Mouse (Mus musculus) heart, embryonic 14.5 days (tissue): ENCODE results near the gene Socs7. TPM values are rescaled to one million over a fixed set of nuclear protein-coding genes. Genes with fewer than 3 reads are reported as not detected.

Source experiments
- ATAC-seq: fragments of 200-750 bp; cut with Nextera tagmentation; 2 replicates; pipeline ENCODE4 v1.8.0; 2017; ENCODE audit warnings: low read depth, moderate TSS enrichment; ENCODE audit not compliant: insufficient number of reproducible peaks, insufficient read depth, low FRiP score
- H3K27ac ChIP-seq, 2 experiments: fragments of 200-500 bp in 1 of 2; fragments of 300-500 bp in 1 of 2; sonication (generic) in 1 of 2; replicated peaks in 1 of 2; 2 replicates each; pipeline ENCODE4 v1.5.1; 2012 to 2014; ENCODE audit warnings: low read depth in 2 of 2, low read length in 2 of 2, control low read depth in 1 of 2, mild to moderate bottlenecking in 1 of 2, mixed read lengths in 1 of 2; ENCODE audit not compliant: control insufficient read depth in 1 of 2, insufficient read depth in 1 of 2
- H3K27me3 ChIP-seq: fragments of 300-500 bp; sonication (generic); 2 replicates; pipeline ENCODE4 v1.6.1; 2014; ENCODE audit warnings: mild to moderate bottlenecking, low read length, control low read depth; ENCODE audit not compliant: control insufficient read depth, insufficient read depth
- H3K36me3 ChIP-seq: fragments of 300-500 bp; sonication (generic); 2 replicates; pipeline ENCODE4 v1.6.1; 2014; ENCODE audit warnings: mild to moderate bottlenecking, control low read depth, low read length, mixed read lengths; ENCODE audit not compliant: control insufficient read depth, insufficient read depth
- H3K4me1 ChIP-seq, 2 experiments: fragments of 200-500 bp in 1 of 2; fragments of 300-500 bp in 1 of 2; sonication (generic) in 1 of 2; 2 replicates each; pipeline ENCODE4 v1.6.1; 2012 to 2014; ENCODE audit warnings: low read length in 2 of 2, control low read depth in 1 of 2, mixed read lengths in 1 of 2; ENCODE audit not compliant: control insufficient read depth in 2 of 2, insufficient read depth in 2 of 2
- H3K4me2 ChIP-seq: fragments of 300-500 bp; sonication (generic); 2 replicates; pipeline ENCODE4 v1.6.1; 2014; ENCODE audit warnings: mild to moderate bottlenecking, low read length
- H3K4me3 ChIP-seq, 2 experiments: fragments of 200-500 bp in 1 of 2; fragments of 300-500 bp in 1 of 2; sonication (generic) in 1 of 2; 2 replicates each; pipeline ENCODE4 v1.5.1; 2012 to 2014; ENCODE audit warnings: low read length in 2 of 2, mild to moderate bottlenecking in 2 of 2, control low read depth in 1 of 2, low read depth in 1 of 2, moderate library complexity in 1 of 2; ENCODE audit not compliant: control insufficient read depth in 1 of 2, insufficient read depth in 1 of 2
- H3K9ac ChIP-seq: fragments of 300-500 bp; sonication (generic); 2 replicates; pipeline ENCODE4 v1.6.1; 2014; ENCODE audit warnings: mild to moderate bottlenecking, low read length
- H3K9me3 ChIP-seq: fragments of 300-500 bp; sonication (generic); 2 replicates; pipeline ENCODE4 v1.6.1; 2016; ENCODE audit warnings: low read length, control low read depth; ENCODE audit not compliant: control insufficient read depth
- WGBS: fragments of 180-500 bp; shearing (Covaris S2); extraction: QIAGEN DNeasy Blood & Tissue Kit; methylation state at CpG from one replicate; pipeline ENCODE4 v1.1.7; 2014; 5-methylcytosine and 5-hydroxymethylcytosine counted together
- polyA plus RNA-seq: library from polyadenylated mRNA; unstranded; fragments of >200 nt; fragmentation: Nextera tagmentation; extraction: Ambion mirVana; gene quantifications from 2 replicates; pipeline ENCODE4 v1.2.1, GENCODE M21; 2014

The Socs7 gene
- polyA plus RNA-seq, 1 experiment from 2014 or later = 3.6 TPM

DNA sequence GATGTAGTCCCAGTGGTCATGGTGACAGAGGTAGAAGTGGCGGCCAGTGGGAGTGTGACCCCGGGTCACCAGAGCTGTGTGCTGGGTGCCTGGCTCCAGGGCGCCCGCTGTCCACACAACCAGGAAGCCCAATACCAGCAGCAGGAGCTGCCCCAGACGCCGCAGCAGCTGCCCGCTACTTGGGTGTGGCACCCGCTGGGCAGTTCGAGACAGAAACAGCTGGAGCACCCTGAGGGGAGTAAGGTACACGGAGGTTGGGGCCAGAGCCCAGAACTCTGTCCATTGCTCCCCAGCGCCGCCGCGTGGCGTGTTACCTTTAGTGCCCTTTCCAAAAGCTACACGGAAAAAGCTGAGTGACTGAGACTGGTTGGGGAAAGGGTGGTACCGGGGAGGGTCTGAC lies 18.7 kb upstream of the Socs7 start:
- peak overlapping the region; percentile 44; the same call in 1 of the 2 replicates for H3K4me2 ChIP-seq
- H3K36me3 ChIP-seq = no peaks in the 10 kb centered on the region
- H3K9me3 ChIP-seq = no peaks in the 10 kb centered on the region
- WGBS = 24% methylated on average over 17 of the region's 17 CpGs
- peaks cover 13 to 22% of the 10 kb centered on the region in 2 experiments for H3K4me1 ChIP-seq
- no peak overlapping the region for H3K27ac ChIP-seq
- ATAC-seq = no peak
- peak overlapping the region; percentile 21; the same call in 1 of the 2 replicates for H3K9ac ChIP-seq
- H3K4me3 ChIP-seq = peak overlapping the region in 1 of 2 experiments; percentile 6; a peak in 1 of 4 replicates
- no peaks in the 10 kb centered on the region for H3K27me3 ChIP-seq

DNA sequence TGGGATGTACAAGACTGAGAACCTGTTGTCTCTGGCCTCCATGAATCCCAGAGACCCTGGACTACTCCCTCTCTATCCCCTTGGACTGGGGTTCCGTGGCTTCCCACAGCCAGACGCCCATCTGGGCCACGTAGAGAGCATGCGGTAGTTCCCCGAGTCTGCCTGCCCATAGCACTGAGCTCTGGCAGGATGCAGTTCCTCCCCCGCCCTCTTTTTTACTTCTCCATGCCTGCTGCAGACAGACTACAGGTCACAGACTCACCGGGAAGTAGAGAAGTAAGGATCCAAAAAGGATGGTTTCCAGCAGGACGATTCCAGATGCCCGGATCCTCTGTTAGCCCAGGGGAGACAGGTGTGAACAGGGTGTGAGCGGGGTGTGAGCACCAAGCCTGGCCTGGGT lies 16.9 kb upstream of the Socs7 start:
- Histone ChIP-seq H3K9me3 (no peaks in the 10 kb centered on the region), H3K9ac (no peak overlapping the region), H3K36me3 (no peaks in the 10 kb centered on the region), H3K27ac (no peak overlapping the region), H3K4me3 (no peak overlapping the region), H3K4me1 (peaks cover 19 to 25% of the 10 kb centered on the region in 2 experiments), H3K27me3 (no peaks in the 10 kb centered on the region), H3K4me2 (no peak overlapping the region)
- WGBS = 37% methylated on average over 10 of the region's 10 CpGs
- no peak for ATAC-seq

DNA sequence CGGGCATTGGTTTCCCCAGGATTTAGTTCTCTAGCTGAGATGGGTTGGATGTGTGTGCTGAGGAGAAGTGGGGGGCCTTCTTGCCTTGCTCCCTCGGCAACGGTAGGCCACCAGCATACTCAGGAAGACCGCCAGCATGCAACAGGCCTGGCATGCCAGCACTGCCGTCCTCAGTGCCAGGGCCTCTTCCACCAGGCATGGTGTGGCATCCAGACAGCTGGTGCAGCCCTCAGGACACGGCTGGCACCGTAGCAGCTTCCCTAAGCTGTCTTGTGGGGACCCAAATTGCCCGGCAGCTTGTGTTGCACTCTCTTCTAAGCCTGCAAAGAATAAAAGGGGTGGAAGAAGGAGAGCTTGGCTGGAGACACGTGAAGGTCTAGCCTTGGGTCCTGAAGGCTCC lies 16.0 kb upstream of the Socs7 start:
- 83% methylated on average over 9 of the region's 9 CpGs for WGBS
- Histone ChIP-seq H3K36me3 (no peaks in the 10 kb centered on the region), H3K27ac (no peak overlapping the region), H3K9ac (no peak overlapping the region), H3K4me2 (no peak overlapping the region), H3K4me1 (peaks cover 20 to 27% of the 10 kb centered on the region in 2 experiments), H3K9me3 (no peaks in the 10 kb centered on the region), H3K4me3 (no peak overlapping the region), H3K27me3 (no peaks in the 10 kb centered on the region)
- ATAC-seq = no peak

- no peaks in the 10 kb centered on the region for H3K27me3 ChIP-seq
- H3K36me3 ChIP-seq = no peaks in the 10 kb centered on the region
- H3K27ac ChIP-seq = no peak overlapping the region
- WGBS = 77% methylated on average over 9 of the region's 9 CpGs
- H3K4me1 ChIP-seq = peaks cover 20 to 27% of the 10 kb centered on the region in 2 experiments
- no peak for ATAC-seq
- H3K9me3 ChIP-seq = no peaks in the 10 kb centered on the region
- H3K4me3 ChIP-seq = no peak overlapping the region
- no peak overlapping the region for H3K4me2 ChIP-seq
- no peak overlapping the region for H3K9ac ChIP-seq
Measured at GRCm38 (mm10) chr11:97347291-97347690, 15.1 kb upstream of the Socs7 start.

DNA sequence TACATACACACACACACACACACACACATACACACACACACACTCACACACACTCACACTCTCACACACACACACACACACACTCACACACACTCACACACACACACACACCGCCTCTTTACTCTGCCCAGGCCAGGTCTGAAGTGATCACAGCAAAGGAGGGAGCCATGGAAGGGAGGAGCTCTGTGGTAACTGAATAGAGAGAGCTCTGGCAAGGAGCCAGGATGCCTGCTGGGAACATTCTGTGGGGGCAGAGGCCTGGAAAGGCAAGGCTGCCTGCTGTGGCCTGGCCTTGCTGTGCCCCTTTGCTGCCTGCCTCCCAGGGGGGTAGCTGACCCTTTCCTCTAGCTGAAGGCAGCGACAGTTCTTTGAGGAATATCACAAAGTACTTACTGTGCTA lies 12.3 kb upstream of the Socs7 start:
- ATAC-seq = peak; percentile 56
- H3K9ac ChIP-seq = peak overlapping the region; percentile 45; the same call in 1 of the 2 replicates

GRCm38 (mm10) chr11:97352027-97352684 lies 10.2 kb upstream of the Socs7 start, which contains the start of gene Gpr179:
Gpr179 (minus strand) TSS chr11:97352077.
- WGBS = 76% methylated on average over 3 of the region's 3 CpGs
- no peak for ATAC-seq
- H3K4me1 ChIP-seq = peaks cover 11 to 12% of the 10 kb centered on the region in 2 experiments
- no peak within 1 kb of the TSS for H3K9ac ChIP-seq
- no peak within 1 kb of the TSS for H3K4me3 ChIP-seq
- H3K27ac ChIP-seq = no peak within 1 kb of the TSS
- no peaks in the 10 kb centered on the region for H3K36me3 ChIP-seq
- no peaks in the 10 kb centered on the region for H3K27me3 ChIP-seq
- no peaks in the 10 kb centered on the region for H3K9me3 ChIP-seq
- no peak within 1 kb of the TSS for H3K4me2 ChIP-seq

More for the DNA sequence above, 12.3 kb upstream of the Socs7 start:
- H3K9me3 ChIP-seq = no peaks in the 10 kb centered on the region
- H3K27me3 ChIP-seq = no peaks in the 10 kb centered on the region
- 0% methylated on average over 2 of the region's 2 CpGs for WGBS
- H3K4me1 ChIP-seq = peaks cover 14 to 21% of the 10 kb centered on the region in 2 experiments
- no peak overlapping the region for H3K4me2 ChIP-seq
- no peaks in the 10 kb centered on the region for H3K36me3 ChIP-seq
- peak overlapping the region; percentile 74 to 85 for H3K27ac ChIP-seq
- H3K4me3 ChIP-seq = no peak overlapping the region

- Histone ChIP-seq H3K9me3 (no peaks in the 10 kb centered on the region), H3K4me3 (no peak overlapping the region), H3K27ac (no peak overlapping the region), H3K36me3 (no peaks in the 10 kb centered on the region), H3K4me2 (no peak overlapping the region), H3K4me1 (peaks cover 11 to 12% of the 10 kb centered on the region in 2 experiments), H3K9ac (no peak overlapping the region), H3K27me3 (no peaks in the 10 kb centered on the region)
- 53% methylated on average over 4 of the region's 4 CpGs for WGBS
- ATAC-seq = no peak
Measured at GRCm38 (mm10) chr11:97352935-97353597, 9.3 kb upstream of the Socs7 start.
